Mouse (Mus musculus): ENCODE data around the gene Ppp2ca.

The Ppp2ca gene

GRCm38 (mm10) chr11:52098398-52098946 is at the start of gene Ppp2ca:
TSS of gene Ppp2ca (plus strand) at chr11:52098681.
- in situ Hi-C loops (cut with MboI, MseI) = no loop called here

- in situ Hi-C loops (cut with MboI, MseI) = loop anchor here in 1 of 2 experiments (25.0 kb wide), 1 partner anchor 159 kb away; the partner anchor contains the start of gene Olfr1371
Observed at GRCm38 (mm10) chr11:52053371-52053770, 45.1 kb upstream of the Ppp2ca start.

- in situ Hi-C loops (cut with MboI, MseI) = loop anchor here in 1 of 2 experiments (25.0 kb wide), 1 partner anchor 158 kb away; the partner anchor contains the start of gene Olfr1371
Observed at GRCm38 (mm10) chr11:52054728-52055127, 43.8 kb upstream of the Ppp2ca start.

GRCm38 (mm10) chr11:52056198-52056597 is 42.3 kb upstream of the Ppp2ca start:
- in situ Hi-C loops (cut with MboI, MseI) = loop anchor here in 1 of 2 experiments (25.0 kb wide), 1 partner anchor 156 kb away; the partner anchor contains the start of gene Olfr1371

GRCm38 (mm10) chr11:52059001-52059400 is 39.5 kb upstream of the Ppp2ca start:
- in situ Hi-C loops (cut with MboI, MseI) = loop anchor here in 1 of 2 experiments (25.0 kb wide), 1 partner anchor 153 kb away; the partner anchor contains the start of gene Olfr1371

GRCm38 (mm10) chr11:52060315-52060714 is 38.2 kb upstream of the Ppp2ca start:
- in situ Hi-C loops (cut with MboI, MseI) = loop anchor here in 1 of 2 experiments (25.0 kb wide), 1 partner anchor 152 kb away; the partner anchor contains the start of gene Olfr1371

GRCm38 (mm10) chr11:52062406-52062805 is 36.1 kb upstream of the Ppp2ca start:
- in situ Hi-C loops (cut with MboI, MseI) = loop anchor here in 1 of 2 experiments (25.0 kb wide), 1 partner anchor 150 kb away; the partner anchor contains the start of gene Olfr1371

- in situ Hi-C loops (cut with MboI, MseI) = loop anchor here in 1 of 2 experiments (25.0 kb wide), 1 partner anchor 148 kb away; the partner anchor contains the start of gene Olfr1371
Observed at GRCm38 (mm10) chr11:52064398-52064797, 34.1 kb upstream of the Ppp2ca start.

GRCm38 (mm10) chr11:52065841-52066240 is 32.6 kb upstream of the Ppp2ca start:
- in situ Hi-C loops (cut with MboI, MseI) = loop anchor here in 1 of 2 experiments (25.0 kb wide), 1 partner anchor 146 kb away; the partner anchor contains the start of gene Olfr1371

- in situ Hi-C loops (cut with MboI, MseI) = loop anchor here in 1 of 2 experiments (25.0 kb wide), 1 partner anchor 141 kb away; the partner anchor contains the start of gene Olfr1371
Observed at GRCm38 (mm10) chr11:52071768-52072167, 26.7 kb upstream of the Ppp2ca start.

GRCm38 (mm10) chr11:52073528-52074170 is 24.8 kb upstream of the Ppp2ca start:
- in situ Hi-C loops (cut with MboI, MseI) = loop anchor here in 1 of 2 experiments (25.0 kb wide), 1 partner anchor 139 kb away; the partner anchor contains the start of gene Olfr1371

GRCm38 (mm10) chr11:52074626-52075470 is 23.6 kb upstream of the Ppp2ca start:
- in situ Hi-C loops (cut with MboI, MseI) = loop anchor here in 1 of 2 experiments (25.0 kb wide), 1 partner anchor 137 kb away; the partner anchor contains the start of gene Olfr1371

GRCm38 (mm10) chr11:52075794-52076633 is 22.5 kb upstream of the Ppp2ca start:
- in situ Hi-C loops (cut with MboI, MseI) = no loop called here

- in situ Hi-C loops (cut with MboI, MseI) = no loop called here
Observed at GRCm38 (mm10) chr11:52076742-52077352, 21.6 kb upstream of the Ppp2ca start.

- in situ Hi-C loops (cut with MboI, MseI) = no loop called here
Observed at GRCm38 (mm10) chr11:52077939-52078338, 20.5 kb upstream of the Ppp2ca start.

- in situ Hi-C loops (cut with MboI, MseI) = no loop called here
Observed at GRCm38 (mm10) chr11:52079978-52080377, 18.5 kb upstream of the Ppp2ca start.

GRCm38 (mm10) chr11:52080656-52081055 is 17.8 kb upstream of the Ppp2ca start:
- in situ Hi-C loops (cut with MboI, MseI) = no loop called here

- in situ Hi-C loops (cut with MboI, MseI) = no loop called here
Observed at GRCm38 (mm10) chr11:52085857-52086203, 12.7 kb upstream of the Ppp2ca start.

- in situ Hi-C loops (cut with MboI, MseI) = no loop called here
Observed at GRCm38 (mm10) chr11:52086204-52086864, 12.1 kb upstream of the Ppp2ca start.
